Mouse (Mus musculus) natural killer cell, adult 2 months (primary cell): ENCODE results near the gene Umodl1.
A peak's percentile ranks its signal among the peaks of the same experiment; 100 is the strongest.

Experiments used
- DNase-seq, 2 experiments: peaks; one replicate each; pipeline ENCODE4 v3.0.0; 2022; ENCODE audit warnings: low spot score in 2 of 2

Gene Umodl1

GRCm38 (mm10) chr17:30996296-30996695 is 41.9 kb downstream of the Umodl1 start:
- no peak for DNase-seq

DNA sequence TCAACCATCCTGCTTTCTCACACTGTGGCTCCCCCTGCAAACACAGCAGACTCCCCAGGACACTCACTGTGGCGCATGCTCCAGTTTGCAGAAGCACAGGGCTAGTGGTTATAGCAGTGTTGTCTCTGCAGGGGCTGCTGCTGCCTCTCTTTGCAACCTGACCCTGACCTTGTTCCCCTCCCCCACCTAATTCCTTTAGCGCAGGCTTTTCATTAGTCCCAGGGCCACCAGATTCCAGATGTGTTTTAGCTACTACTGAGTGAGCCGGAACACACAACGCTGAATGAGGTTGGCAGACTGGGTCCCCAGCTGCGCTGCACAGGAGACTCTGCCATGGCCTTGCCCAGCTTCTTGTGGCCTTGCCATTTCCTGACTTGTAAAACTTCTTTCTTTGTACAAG is 46.5 kb downstream of the Umodl1 start:
- no peak for DNase-seq

- no peak for DNase-seq
Observed at GRCm38 (mm10) chr17:31002613-31003012, 48.2 kb downstream of the Umodl1 start.

DNA sequence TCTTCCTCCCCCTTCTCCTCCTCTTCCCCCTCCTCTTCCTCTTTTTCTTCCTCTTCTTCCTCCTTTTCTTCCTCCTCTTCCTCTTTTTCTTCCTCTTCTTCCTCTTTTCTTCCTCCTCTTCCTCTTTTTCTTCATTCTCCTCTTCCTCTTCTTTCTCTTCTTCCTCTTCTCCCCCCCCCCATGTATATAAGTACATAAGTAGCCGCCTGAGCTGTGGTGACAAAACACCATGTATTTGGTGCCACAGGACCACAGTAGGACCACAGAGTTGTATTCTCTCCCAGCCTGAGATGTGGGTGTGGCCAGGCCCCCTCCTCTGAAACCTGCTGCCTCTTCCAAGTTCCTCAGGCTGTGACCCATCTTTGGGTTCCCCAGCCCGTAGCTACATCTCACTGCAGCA is 50.8 kb downstream of the Umodl1 start:
- no peak for DNase-seq

DNA sequence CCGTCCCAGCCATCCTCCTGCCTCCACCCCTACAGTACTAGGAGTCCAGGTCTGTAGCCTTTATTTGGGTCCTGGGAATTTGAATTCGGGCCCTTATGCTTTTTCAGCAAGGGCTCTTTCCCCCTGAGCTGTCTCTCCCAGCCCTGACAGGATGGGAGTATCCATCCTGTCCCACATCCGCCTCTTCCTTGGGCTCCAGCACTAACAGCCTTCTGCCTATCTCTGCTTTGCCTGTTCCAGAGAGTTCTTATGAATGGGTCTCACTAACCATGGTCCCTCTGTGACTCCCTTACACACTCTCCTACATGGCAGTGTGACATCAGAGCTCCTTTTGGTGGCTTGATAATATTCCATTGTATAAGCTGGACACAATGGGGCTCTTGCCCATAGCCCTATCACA is 52.9 kb downstream of the Umodl1 start:
- no peak for DNase-seq

DNA sequence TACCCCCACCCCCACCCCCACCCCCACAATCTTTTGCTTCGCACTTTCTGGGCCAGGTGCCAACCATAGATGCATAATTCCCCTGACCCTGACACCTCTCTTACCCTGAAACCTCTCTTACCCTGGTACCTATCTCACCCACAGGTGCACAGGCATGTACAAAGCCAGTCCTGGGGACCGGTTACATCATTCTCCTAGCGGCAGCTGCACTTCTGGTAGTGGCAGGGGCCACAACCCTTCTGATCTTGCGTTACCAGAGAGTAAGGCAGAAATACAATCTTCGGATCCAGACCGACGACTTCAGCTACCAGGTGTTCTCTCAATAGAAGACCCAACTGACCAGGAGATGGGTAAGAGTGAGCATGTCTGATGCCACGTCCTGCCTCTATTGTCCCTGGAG is 54.0 kb downstream of the Umodl1 start:
- no peak for DNase-seq

DNA sequence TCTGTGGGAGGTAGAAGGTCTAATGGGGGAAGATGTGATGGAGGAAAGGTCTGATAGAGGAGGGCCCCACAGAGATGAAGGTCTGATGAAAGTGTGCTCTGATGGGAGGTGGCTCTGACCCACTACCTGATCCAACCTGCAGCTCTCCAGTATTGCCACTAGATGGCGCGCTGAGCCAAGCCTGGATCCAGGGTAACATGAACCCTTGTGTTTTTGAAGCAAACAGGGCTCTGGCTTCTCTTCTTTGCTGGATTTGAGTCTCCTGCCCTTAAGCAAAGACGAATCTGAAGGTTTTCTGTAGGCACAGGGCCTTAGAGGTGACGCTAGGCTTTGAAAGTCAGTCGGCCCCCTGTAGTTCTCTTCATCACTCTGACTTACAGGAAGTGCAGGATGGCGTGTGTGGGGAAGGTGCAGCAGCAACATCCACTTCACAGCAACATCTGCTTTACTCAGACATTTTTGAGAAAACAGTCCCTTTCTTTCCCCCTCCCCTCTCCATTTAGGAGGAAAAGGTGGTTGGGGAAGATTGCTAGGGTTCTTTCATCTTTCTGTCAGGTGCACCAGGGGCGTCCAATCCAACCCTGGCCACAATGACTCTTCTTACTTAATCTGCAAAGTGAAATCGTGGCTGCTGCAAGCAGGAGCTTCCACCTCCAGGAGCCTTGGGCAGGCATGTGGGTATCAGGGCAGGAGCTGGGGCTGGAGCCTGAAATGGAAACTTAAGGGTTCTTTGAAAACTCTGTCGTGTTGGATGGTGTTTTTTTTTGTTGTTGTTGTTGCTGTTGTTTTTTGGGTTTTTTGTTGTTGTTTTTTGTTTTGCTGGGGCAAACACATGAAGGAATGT is 57.3 kb downstream of the Umodl1 start:
- DNase-seq, result peak; percentile 45 to 64

DNA sequence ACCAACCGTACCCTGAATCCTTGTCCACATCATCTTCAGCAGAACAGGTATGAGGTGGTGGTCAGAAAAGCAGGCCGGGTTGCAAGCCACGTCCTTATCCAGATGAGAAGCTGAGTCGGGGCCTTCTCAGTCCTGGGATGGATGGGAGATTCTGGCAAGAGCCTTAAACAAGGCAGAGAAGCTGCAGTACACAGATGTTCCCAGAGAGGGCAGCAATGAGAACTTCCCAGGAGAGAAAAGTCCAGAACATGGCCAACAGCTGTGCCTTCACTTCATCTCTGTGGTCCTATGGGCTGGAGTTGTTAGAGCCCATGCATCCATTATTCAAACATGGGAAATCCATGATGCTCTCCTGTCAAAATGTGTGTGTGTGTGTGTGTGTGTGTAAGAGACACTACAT is 63.8 kb downstream of the Umodl1 start:
- DNase-seq, result peak; percentile 52 to 65

DNA sequence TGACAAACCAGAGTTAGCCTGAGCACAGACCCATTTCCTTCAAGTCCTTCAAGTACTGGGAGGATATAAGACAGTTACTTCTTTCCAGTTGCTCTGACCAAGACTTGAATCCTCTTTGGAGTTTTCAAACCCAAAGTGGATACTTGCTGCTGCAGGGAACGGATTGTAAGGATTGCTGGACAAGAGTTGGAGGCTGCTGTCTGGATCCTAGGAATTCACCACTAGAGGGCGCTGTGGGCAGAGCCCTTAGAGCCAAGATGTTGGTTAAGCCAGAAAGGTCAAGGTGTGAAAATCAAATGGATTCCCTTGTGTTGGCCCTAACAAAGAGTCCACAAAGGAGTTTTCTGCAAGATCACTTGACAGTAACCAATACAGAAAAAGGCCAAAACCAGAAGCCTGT is 65.1 kb downstream of the Umodl1 start:
- DNase-seq, result peak; percentile 66 to 73

DNA sequence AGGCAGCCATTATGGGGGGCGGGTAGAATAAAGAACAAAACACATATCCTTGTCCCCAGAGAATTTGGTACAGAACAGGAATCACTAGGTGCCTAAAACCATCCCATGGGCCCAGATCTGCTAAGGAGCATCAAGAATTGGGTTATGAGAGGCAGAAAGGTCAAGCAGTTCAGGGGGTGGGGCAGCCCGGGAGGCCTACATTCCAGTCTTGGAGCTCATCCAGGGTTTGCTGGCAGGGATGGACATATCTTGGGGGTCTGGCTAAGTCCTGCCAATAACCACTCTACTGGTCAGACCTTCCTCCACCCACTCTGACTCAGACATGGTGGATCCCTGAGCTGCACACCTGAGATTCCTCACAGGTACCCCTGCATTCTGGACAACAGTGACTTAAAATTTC is 65.6 kb downstream of the Umodl1 start:
- DNase-seq, result no peak

- DNase-seq, result no peak
Observed at GRCm38 (mm10) chr17:31021276-31021675, 66.8 kb downstream of the Umodl1 start.

GRCm38 (mm10) chr17:31024125-31024781 is 69.8 kb downstream of the Umodl1 start:
- DNase-seq, result no peak

GRCm38 (mm10) chr17:31024782-31025125 is 70.3 kb downstream of the Umodl1 start:
- no peak for DNase-seq

GRCm38 (mm10) chr17:31026986-31027385 is 72.5 kb downstream of the Umodl1 start:
- DNase-seq, result no peak

DNA sequence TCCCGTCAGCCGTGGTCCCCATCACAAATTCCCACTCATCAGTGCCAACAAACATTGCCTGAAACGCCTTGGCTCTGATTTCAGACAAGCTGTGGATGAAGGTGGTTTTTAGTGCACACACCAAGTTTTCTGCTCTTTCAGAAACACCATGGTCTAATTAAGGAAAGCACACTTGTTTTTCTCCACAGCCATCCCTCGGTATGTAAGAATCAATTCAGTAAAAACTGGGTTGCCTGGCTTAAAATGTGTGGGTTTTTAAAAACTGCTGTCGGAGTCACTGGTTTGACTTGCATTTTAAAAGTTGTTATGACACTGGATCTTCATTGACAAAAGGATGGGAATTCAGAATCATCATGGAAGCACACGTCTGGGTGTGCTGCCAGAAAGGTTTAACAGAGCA is 73.3 kb downstream of the Umodl1 start:
- no peak for DNase-seq

DNA sequence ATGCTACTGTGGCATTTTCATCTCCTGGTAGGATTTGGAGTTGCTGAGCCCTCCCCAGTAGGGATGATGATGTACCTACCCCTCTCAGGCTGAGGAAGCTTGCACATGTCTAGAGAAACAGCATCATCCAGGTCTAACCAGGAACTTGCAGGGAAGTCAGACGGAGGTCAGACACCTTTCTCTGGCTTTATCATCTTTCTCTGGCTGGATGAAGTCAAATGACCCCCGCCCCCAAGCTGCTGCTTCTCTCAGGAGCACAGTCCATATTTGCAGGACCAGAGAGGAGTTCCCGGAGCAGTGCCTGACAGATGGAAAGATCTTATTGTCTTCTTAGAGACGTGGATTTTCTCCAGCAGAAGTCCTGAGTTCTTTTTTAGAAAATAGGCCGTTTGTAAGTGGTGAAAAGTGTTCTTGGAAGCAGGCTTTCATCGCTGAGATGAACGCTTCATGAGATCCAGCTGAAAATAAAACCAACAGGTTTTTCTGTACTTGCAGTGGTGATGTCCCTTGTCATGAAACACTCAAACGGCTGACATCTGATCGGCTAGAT is 74.5 kb downstream of the Umodl1 start:
- no peak for DNase-seq

DNA sequence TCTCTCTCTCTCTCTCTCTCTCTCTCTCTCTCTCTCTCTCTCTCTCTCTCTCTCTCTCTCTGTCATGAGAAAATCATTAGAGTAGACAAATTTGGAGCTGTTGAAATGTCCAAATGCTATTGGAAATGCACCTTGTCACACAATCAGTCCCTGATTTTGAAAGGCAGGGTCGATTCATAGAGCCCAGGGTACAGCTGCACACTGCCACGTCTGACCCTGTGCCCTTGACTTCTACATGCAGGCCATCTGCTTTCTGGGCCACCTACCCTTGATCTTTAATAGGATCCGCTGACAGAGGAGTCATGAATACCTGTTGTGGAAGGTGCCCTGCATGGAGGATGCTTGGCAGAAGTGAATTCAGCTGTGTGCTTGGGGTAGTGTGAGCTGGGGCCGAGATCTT is 75.0 kb downstream of the Umodl1 start:
- DNase-seq, result no peak

DNA sequence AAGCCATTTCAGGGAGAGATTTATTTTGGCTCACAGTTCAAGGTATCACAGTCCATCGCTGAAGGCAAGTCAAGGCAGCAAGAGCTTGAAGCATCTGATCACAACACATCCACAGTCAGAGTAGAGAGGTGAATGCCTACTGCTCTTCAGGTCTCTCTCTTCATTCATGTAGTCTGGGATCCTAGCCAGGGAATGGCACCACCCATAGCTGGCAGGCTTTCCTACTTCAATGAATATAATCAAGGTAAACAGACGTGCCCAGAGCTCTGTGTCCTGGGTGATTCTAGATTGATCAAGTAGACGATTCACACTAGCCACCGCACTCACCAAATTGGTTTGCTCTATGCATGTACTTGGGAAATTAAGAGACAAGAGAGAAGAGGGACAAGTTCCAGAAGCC is 77.9 kb downstream of the Umodl1 start:
- DNase-seq, result no peak

- DNase-seq, result no peak
Observed at GRCm38 (mm10) chr17:31033251-31033650, 78.8 kb downstream of the Umodl1 start.

DNA sequence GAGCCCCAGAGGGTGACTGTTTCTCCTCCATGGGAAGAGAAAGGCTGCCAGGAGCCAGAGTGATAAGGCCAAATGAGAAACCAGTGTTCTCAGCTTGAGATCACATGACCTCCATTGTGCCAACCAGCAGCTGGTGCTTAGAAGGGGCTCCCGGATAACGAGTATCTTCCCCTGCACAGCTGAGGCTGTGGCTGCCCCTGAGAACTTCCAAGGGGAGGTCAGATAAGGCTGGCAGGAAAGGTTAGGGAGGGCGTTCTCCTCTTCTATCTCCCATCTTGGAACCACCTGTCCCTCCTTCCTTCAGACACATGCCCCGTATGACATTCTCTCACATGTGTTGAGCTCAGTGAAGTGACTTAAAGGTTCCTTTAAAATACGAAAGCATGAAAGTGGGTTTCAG is 79.7 kb downstream of the Umodl1 start:
- no peak for DNase-seq

DNA sequence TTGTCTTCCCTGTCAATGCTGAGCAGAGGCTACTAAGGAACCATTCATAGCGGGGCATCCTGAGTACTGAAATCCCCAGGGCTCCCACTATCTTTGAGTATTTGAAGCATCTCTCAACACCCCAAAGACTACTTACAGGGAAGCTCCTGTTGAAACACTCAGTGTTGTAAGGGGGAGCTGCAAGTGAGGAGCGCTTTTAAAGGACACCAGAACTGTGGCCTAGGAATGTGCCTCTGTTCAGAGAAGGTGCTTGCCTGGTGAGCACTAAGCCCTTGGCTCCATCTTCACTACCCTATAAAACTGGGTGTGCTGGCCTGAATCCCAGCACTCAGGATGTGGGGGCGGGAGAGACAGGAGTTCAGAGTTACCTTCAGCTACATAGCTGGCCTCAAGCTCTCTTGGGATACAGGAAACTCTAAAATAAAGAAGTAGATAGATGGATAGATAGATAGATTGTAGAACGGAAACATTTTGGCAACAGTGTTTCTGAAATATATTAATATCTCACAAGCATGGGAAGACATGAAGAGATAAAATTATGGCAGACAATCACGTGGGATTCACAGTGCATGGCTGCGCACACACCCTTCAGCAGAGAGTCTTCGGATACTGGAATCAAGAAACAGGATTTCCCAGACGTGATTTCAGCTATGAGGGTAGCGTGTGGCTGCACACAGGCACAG is 80.4 kb downstream of the Umodl1 start:
- no peak for DNase-seq

GRCm38 (mm10) chr17:31036168-31036876 is 81.9 kb downstream of the Umodl1 start:
- no peak for DNase-seq
